Mouse (Mus musculus) skeletal muscle tissue, adult 2 months (tissue): ENCODE data around the gene Tmem203.

Source experiments
- DNase-seq: peaks from one replicate; pipeline ENCODE4 v3.0.0-alpha.2; 2012; ENCODE audit warnings: low read depth, low spot score

Gene Tmem203

DNA sequence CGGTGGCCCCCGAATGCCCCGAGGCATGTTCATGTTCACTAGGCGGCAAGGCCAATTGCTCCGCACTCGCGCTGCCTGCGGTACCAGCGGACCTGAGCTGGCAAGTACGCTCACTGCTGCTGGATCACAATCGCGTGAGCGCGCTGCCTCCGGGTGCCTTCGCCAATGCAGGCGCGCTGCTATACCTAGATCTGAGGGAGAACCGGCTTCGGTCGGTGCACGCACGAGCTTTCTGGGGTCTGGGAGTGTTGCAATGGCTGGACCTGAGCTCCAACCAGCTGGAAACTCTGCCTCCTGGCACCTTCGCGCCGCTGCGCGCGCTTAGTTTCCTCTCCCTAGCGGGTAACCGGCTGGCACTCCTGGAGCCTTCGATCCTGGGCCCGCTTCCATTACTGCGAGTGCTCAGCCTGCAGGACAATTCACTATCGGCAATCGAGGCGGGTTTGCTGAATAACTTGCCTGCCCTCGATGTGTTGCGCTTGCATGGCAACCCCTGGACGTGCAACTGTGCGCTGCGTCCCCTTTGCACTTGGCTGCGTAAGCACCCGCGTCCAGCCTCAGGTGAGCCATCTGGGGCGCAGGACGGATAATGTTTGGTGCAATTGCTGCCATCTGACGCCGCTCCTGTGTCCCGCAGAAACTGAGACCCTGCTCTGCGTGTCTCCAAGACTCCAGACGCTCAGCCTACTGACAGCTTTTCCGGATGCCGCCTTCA lies 35.0 kb downstream of the Tmem203 start:
- DNase-seq = no peak

DNA sequence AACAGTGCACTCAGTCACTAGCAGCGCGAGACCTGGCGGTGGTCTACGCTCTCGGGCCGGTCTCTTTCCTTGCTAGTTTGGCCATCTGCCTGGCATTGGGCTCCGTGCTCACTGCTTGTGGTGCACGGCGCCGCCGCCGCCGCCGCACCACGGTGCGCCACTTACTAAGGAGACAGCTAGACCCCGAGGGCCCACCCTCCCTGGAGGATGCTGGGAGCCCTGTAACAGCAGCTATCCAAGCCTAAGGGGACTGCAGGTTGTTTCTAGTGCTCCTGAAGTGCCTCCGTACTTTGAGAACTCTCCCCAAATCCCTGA lies 35.5 kb downstream of the Tmem203 start:
- no peak for DNase-seq

DNA sequence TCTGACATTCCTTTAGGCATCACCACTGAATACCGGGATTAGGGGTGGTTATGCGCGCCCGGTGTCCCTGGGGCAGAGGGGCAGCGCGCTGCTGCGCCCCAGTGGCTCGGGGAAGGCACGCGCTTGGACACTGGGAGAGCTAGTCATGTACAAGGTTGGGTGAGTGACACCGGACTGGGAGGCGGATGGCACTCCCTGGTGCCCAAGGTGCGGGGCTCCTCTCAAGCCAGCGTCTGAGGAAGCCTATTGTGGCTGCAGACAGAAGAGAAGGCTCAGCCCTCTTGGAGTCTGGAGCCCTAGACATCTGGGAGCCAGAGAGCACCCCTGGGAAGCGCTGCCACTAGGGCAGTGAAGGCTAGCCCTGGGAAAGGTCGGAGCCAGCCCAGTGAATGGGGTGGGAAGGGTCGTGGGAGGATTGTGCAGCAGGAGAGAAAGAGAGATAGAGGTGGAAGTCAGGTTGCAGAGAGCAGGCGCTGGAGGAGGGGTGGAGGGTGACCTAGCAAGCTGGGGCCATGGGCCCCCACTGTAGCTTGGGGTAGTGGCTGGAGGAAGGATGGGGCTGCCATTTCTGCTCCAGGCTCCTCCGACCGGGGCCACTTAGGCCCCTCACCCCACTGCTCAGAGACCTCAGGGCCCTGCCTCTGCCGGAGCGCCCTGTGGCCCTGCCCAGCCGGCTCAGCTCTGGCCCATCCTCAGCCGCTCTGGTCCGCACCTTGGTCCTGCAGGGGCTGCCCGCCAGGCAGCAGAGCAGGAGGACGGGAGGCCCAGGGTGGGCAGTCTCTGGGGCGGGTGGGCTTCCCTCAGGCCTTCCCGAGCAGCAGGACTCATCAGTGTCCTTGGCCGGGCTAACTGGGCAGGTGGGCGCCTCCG lies 36.2 kb downstream of the Tmem203 start:
- DNase-seq = no peak

DNA sequence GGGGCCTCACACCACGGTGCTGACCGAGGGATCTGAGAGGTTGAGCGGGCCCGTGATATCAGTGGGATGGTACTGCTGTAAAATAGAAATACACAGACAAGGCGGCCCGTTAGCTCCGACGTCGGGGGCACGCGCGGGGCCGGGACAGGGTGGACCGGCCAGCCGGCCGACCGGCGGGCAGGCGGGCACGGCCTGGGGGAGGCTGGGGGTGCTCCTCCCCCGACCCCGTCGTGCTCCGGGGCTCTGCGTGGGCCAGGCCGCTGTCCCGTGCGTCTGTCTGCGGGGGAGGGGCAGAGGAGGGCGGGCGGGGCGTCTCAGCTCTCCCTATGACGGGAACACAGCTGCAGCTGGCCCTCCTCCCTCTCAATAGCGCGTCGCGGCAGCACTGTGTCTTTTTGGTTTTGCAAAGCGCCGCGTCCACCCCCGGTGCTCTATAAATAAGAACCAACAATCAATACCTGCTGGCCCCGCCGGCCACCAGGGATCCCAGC lies 36.9 kb downstream of the Tmem203 start:
- DNase-seq = no peak

DNA sequence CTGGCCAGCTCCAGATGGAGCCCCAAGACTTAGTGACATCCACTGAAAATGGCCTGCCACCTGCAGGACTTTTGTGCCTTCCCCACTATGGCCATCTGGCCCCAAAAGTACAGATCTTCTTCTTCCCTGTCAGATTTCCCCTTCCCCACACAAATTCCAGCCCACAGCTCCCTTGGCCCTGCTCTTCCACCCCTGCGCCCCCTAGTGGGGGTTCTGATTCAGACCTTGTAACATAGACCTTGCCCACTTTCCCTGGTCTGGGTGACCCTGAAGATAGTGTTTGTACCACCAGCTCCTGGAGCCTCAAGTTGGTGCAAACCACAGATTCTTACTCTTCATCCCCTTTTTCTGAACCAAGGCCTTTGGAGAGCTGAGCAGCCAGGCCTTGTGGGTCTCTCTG lies 37.6 kb downstream of the Tmem203 start:
- peak; percentile 43 for DNase-seq

DNA sequence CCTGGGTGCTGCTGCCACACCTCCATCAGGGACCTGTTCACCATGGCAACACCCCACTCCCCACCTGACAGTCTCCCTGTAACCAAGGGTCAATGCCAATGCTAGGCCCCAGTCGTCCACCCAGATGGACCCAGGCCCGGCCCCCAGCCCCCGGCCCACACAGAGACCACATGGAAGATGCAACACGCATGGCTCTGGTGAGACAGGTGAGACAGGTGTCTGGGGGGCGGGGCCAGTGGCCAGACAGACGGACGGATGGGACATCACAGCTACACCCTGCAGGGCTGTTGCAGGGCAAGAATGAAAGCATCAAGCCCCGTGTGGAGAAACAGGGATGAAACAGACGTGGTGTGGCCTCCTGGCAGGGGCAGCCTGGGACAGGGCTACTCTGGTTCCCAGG lies 38.5 kb downstream of the Tmem203 start:
- no peak for DNase-seq

DNA sequence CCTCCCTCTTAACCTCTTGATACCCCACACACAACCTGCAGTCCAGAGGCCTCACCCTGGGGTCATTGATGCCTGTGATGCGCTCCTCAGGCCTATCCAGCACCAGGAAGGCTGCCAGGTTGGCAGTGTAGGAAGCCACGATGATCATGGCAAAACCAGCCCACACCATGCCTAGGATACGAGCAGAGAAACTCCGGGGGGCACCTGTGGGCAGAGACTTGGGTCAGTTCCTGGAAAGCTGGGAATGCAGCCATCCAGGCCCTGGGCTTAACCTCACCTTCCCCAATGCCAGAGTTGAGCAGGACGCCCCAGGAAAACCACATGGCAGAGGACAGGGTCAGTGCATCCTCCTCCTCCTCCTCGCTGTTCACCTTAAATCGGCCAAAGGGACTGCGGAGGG lies 41.9 kb downstream of the Tmem203 start:
- DNase-seq = no peak

DNA sequence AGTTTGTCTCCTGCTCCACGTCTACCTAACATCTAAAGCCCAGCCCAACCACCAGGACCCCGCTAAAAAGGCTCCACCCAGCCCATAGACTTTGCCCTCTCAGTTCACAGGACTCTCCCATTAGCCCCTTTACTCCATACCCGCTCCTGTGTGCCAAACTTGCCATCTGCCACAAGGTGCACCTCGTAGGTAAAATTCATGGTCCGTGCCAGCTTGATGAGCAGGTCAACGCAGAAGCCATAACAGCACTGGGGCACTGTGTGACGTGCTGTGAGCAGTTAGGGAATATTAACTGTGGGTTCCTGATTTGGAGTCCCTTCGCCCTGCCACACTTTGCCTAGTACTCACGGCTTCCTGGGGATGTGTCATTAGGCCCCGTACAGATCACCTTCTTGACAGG lies 42.8 kb downstream of the Tmem203 start:
- DNase-seq = no peak

DNA sequence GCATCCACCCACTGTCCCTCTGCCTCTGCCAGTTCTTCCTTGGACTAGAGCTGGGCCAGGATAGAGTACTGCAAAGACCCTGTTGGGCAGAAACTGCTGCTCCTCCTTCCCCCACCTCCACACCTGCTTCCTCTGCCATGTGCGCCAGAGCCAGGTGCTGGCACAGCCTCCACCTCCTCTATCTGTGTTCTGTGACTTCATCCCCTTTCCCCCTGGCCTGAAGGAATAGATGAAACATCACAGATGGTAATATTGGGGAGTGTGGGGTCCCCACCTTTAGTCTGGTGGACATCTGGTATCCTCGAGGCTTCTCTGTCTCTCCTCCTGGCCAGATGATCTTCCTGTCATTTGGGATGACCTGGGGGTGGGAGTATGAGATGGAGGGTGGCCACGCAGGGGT lies 48.2 kb downstream of the Tmem203 start:
- DNase-seq = no peak

DNA sequence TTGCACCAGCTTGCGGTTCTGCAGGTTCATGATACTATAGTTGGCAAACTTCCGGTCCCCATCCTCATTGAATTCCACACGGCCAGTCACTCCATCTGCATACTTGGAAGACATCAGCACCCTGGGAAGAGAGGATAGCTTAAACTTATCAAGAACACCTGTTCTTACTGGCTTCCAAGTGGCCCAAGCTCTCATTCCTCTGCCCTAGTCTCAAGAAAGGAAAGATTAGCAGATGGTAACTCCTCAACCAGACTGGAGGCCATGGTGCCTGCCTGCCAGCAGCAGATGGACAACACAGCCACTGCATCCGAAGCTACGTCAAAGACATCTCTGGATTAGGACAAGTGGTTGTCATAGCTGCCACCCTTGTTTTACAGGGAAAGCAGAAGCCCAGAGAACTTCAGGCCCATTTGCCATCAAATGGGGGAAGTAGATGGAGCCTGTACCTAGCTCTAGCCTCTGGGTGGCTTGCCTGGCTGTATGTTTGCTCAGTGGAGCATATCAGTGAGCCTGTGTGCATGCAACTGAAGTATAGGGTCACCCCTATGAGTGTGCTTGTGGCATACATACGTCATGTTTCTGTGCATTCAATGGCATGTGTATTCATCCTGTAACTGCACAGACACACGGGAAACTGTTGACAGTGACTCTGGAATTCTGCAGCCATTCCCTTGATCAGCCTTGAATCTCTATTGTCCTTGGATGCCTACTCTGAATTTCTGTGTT lies 48.9 kb downstream of the Tmem203 start:
- DNase-seq = no peak

DNA sequence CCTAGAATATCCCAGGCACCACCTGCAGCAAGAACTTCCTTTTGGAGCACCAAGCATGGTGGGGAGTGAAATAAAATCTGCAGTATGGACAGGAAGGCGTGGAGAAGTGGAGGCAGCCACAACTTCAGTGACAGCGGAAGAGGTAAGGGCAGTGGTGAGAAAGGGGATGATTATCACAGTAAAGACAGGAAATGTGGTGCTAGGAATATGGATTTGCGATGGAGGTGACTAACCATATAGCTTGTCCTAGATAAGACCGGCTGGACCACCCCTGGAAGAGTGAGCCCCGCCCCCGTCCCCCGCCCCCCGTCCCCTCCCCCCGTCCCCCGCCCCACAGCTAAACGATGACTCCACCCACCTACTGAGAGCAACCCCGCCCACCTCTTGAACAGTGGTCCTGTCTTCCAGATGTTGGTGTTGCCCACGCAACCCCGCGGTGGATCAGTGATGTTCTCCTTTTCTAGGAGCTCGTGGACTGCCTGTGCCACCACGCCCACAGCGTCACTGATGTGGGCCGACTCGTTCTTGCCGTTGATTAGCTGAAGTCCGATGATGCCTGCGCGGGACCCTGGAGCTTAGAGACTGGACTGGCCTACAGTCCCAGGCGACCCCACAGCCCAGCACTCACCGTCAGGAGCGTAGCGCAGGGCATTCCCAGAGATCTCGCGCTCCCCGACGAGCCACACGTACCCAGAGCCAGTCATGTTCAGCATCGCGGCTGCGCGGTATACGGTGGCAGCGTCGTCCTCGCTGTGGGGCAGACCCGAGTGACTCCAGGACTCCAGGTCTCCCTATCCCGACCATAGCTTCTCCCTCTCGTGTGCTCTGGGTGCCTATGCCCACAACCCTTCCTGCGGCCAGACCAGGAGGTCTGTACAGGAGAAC lies 49.7 kb downstream of the Tmem203 start:
- DNase-seq = no peak
